Mouse (Mus musculus): ENCODE measurements around the gene Icam5.

Icam5 gene

GRCm38 (mm10) chr9:21011846-21012312, 20.0 kb upstream of the Icam5 start:
- in situ Hi-C loops (cut with MboI; ENCODE audit: unreplicated experiment in 2 of 2) = no loop called here

GRCm38 (mm10) chr9:21012368-21012767, 19.5 kb upstream of the Icam5 start:
- in situ Hi-C loops (cut with MboI; ENCODE audit: unreplicated experiment in 2 of 2) = no loop called here

GRCm38 (mm10) chr9:21014691-21015570, 16.9 kb upstream of the Icam5 start:
- in situ Hi-C loops (cut with MboI; ENCODE audit: unreplicated experiment in 2 of 2) = no loop called here

- in situ Hi-C loops (cut with MboI; ENCODE audit: unreplicated experiment in 2 of 2) = no loop called here
Observed at GRCm38 (mm10) chr9:21015571-21016130, 16.2 kb upstream of the Icam5 start, which contains the start of gene Icam1. Gene Icam1, plus strand, starts transcription at chr9:21015985.

- in situ Hi-C loops (cut with MboI; ENCODE audit: unreplicated experiment in 2 of 2) = no loop called here
Observed at GRCm38 (mm10) chr9:21016331-21017176, 15.3 kb upstream of the Icam5 start.

DNA sequence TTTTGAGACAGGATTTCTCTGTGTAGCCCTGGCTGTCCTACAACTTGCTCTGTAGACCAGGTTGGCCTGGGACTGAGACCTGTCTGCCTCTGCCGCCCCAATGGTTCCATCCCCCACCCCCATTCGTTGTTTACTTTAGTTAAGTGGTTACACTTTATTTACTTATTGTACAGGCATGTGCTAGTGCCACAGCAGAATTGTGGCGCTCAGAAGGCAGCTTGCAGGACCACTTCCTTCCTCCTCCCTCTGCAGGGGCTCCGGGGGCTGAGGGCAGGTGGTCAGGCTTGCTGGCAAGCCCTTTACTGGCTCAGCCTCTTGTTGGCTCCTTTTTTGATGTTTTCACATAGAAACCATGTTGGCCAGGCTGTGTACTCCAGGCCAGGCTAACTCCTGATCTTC, 14.7 kb upstream of the Icam5 start:
- in situ Hi-C loops (cut with MboI; ENCODE audit: unreplicated experiment in 2 of 2) = no loop called here

DNA sequence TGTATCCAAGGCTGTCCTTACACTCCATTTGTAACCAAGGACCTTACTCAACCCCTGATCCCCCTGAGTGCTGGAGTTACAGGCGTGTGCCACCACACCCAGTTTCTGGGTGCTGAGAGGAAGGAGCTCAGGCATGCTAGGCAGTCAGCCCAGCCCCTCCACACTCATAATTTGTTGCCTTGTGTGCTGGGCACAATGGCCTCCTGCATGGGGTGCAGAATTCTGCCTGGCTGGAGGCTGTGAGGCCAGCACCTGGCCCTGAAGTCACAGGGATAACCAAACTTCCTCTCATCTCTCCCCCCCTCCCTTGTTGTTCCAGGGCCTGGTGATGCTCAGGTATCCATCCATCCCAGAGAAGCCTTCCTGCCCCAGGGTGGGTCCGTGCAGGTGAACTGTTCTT, 13.3 kb upstream of the Icam5 start:
- in situ Hi-C loops (cut with MboI; ENCODE audit: unreplicated experiment in 2 of 2) = no loop called here

- in situ Hi-C loops (cut with MboI; ENCODE audit: unreplicated experiment in 2 of 2) = no loop called here
Observed at GRCm38 (mm10) chr9:21021363-21021762, 10.5 kb upstream of the Icam5 start.

- in situ Hi-C loops (cut with MboI; ENCODE audit: unreplicated experiment in 2 of 2) = no loop called here
Observed at GRCm38 (mm10) chr9:21022288-21022687, 9.6 kb upstream of the Icam5 start.

DNA sequence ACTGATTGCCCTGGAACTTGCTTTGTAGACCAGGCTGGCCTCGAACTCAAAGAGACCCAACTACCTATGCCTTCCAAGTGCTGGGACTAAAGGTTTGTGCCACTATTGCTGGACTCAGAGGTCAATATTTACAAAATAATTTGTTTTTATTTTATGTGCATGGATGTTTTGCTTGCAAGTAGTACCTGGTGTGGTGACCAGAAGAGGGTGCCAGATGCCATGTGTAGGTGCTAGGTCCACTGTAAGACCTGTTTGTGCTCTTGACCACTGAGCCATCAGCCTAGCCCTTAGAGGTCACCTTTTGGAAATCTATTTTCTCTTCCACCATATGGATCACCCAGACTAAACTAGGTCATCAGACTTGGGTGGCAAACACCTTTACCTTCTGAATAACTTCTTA, 9.1 kb upstream of the Icam5 start:
- in situ Hi-C loops (cut with MboI; ENCODE audit: unreplicated experiment in 2 of 2) = no loop called here

DNA sequence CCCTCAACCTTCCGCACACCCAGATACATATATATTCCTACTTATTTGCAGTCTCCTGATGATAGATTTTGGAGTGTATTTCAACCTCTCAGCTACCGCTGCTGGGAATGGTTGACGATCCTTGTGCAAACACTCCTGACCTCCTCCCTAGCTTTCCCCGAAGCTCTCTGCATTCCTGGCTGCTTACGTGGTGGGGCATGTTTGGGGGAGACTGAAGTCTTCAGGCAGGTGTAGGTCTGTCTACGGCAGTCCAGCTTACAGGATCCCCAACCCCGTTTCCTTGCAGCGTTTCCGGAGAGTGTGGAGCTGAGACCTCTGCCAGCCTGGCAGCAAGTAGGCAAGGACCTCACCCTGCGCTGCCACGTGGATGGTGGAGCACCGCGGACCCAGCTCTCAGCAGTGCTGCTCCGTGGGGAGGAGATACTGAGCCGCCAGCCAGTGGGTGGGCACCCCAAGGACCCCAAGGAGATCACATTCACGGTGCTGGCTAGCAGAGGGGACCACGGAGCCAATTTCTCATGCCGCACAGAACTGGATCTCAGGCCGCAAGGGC, 6.5 kb upstream of the Icam5 start:
- in situ Hi-C loops (cut with MboI; ENCODE audit: unreplicated experiment in 2 of 2) = loop anchor here (5.0 kb wide), 2 partner anchors 107 to 117 kb away; partner anchors contain the start of gene Tyk2 (in 1 of the 2)

DNA sequence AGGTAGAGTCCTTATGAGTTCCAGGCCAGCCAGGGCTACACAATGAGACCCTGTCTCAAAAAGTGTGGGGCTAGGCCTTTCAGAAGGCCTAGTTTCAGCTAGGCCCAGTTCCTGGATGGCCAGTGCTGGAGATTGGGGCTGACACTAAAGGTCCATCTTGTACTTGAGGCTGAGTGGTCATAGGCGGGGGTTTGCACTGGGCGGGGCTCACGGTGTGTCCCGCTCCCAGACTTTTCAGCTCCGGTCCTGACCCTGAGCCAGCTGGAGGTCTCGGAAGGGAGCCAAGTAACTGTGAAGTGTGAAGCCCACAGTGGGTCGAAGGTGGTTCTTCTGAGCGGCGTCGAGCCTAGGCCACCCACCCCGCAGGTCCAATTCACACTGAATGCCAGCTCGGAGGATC, 5.0 kb upstream of the Icam5 start:
- in situ Hi-C loops (cut with MboI; ENCODE audit: unreplicated experiment in 2 of 2) = loop anchor here (5.0 kb wide), 2 partner anchors 105 to 115 kb away; partner anchors contain the start of gene Tyk2 (in 1 of the 2)

GRCm38 (mm10) chr9:21027774-21028290, 4.0 kb upstream of the Icam5 start:
- in situ Hi-C loops (cut with MboI; ENCODE audit: unreplicated experiment in 2 of 2) = loop anchor here (5.0 kb wide), 2 partner anchors 104 to 114 kb away; partner anchors contain the start of gene Tyk2 (in 1 of the 2)

DNA sequence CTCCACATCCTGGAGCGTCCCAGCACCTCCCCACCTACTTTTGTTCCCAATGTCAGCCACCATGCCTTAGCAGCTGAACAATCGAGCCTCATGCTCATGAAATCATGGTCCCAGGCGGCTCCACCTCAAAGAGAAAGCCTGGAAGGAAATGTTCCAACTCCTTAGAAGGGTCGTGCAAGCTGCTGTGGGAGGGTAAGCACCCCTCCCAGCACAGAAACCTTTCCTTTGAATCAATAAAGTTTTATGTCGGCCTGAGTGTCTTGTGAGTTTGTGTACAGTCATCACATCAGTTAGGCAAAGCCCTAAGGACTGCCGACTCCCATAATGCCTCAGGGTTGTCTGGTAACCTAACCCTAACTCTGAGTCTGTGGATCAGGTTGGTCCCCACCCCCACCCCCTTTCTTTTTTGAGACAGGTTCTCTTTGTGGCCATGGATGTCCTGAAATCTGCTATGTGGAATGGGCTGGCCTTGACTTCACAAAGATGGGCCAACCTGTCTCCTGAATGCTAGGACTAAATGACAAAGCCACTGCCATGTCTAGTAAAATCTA, 3.2 kb upstream of the Icam5 start:
- in situ Hi-C loops (cut with MboI; ENCODE audit: unreplicated experiment in 2 of 2) = loop anchor here (5.0 kb wide), 2 partner anchors 104 to 114 kb away; partner anchors contain the start of gene Tyk2 (in 1 of the 2)

DNA sequence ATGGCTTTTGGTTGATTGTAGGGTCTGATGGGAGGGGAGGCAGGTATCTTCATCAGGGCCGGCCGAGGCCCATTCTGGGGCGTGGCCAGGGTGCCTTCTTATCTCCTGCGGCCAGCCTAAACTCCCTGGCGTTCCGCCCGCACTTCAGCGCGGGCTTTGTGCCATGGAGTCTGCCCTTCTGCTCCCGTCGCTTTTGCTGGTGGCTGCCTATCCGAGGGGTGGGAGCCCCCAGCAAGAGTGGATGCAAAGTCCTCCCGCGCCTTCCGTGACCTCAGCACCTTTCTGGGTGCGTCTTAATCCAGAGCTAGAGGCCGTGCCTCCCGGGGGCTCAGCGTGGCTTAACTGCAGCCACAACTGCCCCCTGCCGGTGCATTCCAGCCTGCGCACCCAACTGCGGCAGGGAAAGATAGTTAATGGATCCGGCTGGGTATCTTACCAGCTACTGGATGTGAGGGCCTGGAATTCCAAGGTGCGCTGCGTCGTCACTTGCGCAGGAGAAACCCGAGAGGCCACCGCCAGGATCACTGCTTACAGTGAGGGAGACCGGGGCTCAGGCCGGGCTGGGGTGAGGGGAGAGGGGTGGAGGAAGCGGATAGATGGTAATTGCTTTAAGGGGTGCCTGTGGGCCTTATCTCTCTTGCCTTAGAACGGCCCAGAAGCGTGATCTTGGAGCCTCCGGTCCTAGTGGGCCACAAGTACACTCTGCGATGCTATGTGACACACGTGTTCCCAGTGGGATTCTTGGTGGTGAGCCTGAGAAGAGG, 2.4 kb upstream of the Icam5 start, which contains the start of gene Icam4:
Icam4 (plus strand) TSS at position 83 of the 764 bp plus-strand sequence.
- in situ Hi-C loops (cut with MboI; ENCODE audit: unreplicated experiment in 2 of 2) = loop anchor here (5.0 kb wide), 2 partner anchors 103 to 113 kb away; partner anchors contain the start of gene Tyk2 (in 1 of the 2)

DNA sequence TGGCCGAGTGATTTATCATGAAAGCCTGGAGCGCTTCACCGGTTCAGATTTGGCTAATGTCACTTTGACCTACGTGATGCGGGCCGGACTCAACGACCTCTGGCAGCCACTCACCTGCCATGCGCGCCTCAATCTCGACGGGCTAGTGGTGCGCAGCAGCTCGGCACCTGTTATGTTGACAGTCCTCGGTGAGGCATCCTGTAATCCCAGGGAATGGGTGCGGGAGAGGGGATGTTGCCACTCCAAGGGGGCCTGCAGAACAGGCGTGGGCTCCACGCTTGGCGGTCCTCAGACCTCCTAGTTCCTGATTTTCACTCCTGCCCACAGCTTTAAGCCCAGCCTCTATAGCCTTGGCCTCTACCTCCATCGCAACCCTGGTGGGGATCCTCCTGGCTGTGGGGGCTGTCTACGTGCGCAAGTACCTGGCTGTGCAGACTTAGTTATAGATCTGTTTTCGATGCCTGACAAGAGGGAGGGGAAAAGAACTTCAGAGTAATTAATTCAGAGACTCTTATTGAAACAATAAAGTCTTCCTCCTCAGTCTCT, 1.7 kb upstream of the Icam5 start:
- in situ Hi-C loops (cut with MboI; ENCODE audit: unreplicated experiment in 2 of 2) = no loop called here

- in situ Hi-C loops (cut with MboI; ENCODE audit: unreplicated experiment in 2 of 2) = no loop called here
Observed at GRCm38 (mm10) chr9:21030781-21031250, 1.1 kb upstream of the Icam5 start.

DNA sequence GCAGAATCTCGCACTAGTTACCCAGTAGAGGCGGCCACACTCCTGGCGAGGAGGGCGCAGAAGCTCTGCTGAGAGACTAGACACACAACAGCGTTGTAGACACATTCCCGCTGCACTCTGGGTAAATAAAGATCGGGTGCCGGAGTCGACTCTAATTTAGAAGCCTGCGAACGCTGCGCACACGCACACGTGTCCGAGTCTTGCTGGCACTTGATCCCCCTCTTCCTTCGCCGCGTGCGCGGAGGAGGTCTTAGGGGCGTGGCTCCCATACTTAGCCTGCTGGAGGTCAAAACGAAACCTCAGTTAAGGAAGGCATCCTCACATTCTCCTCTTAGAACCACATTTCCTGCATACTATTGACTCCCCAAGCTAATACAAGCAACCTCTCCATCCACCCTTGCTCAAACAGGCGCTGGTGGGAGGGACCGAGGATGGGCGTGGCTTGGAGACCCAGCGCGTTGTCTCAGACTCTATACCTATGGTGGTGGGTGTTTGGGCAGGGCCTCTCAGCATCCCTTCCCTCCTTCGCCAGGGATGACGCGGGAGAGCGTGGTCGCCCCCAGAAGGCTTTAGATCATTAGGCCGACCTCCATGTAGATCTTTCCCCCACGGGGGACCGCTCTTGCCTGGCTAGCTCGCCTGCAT, 500 bp upstream of the Icam5 start:
- in situ Hi-C loops (cut with MboI; ENCODE audit: unreplicated experiment in 2 of 2) = no loop called here
